Mouse (Mus musculus) left cerebral cortex, postnatal 36 days (tissue): ENCODE results near the gene Trmt61a. TPM values are rescaled to one million over a fixed set of nuclear protein-coding genes. Genes with fewer than 3 reads are reported as not detected.
A peak's percentile ranks its signal among the peaks of the same experiment; 100 is the strongest.

Source experiments
- DNase-seq, 2 experiments: peaks; one replicate each; pipeline ENCODE4 v3.0.0; 2021 to 2022; ENCODE audit warnings: low spot score in 2 of 2, mixed read lengths in 1 of 2
- intact Hi-C: fragments of 180-260 bp; cut with DNase I; formaldehyde crosslinking; loops from one replicate; pipeline ENCODE4 v1.15.1; 2025
- total RNA-seq, 2 experiments: library from RNA; stranded (reverse); gene quantifications; 2 replicates each; pipeline ENCODE4 v1.2.3; 2021

Gene Trmt61a
- total RNA-seq, 2 experiments from 2014 or later = 16.9 to 22.0 TPM

GRCm38 (mm10) chr12:111670976-111671375 is 6.9 kb upstream of the Trmt61a start:
- peak in 1 of 2 experiments; percentile 56 for DNase-seq
- intact Hi-C loops = loop anchor here (1.0 kb wide), 1 partner anchor 24 kb away; no protein-coding TSS in a partner anchor

GRCm38 (mm10) chr12:111671431-111671902 is 6.4 kb upstream of the Trmt61a start:
- intact Hi-C loops = loop anchor here (1.0 kb wide), 1 partner anchor 24 kb away; no protein-coding TSS in a partner anchor
- DNase-seq = peak; percentile 79 to 82

GRCm38 (mm10) chr12:111672176-111672575 is 5.7 kb upstream of the Trmt61a start, which contains the start of gene Ckb:
TSS of gene Ckb (minus strand) at chr12:111672338.
- intact Hi-C loops = no loop called here
- DNase-seq = peak; percentile 93 to 94

GRCm38 (mm10) chr12:111672581-111672980 is 5.3 kb upstream of the Trmt61a start:
- intact Hi-C loops = no loop called here
- DNase-seq = no peak

- intact Hi-C loops = no loop called here
- no peak for DNase-seq
These were observed 2.9 kb upstream of the Trmt61a start for GRCm38 (mm10) chr12:111674850-111675486.

GRCm38 (mm10) chr12:111675797-111676580 is 1.9 kb upstream of the Trmt61a start:
- DNase-seq = no peak
- intact Hi-C loops = no loop called here

GRCm38 (mm10) chr12:111677421-111677820 is 484 bp upstream of the Trmt61a start:
- peak in 1 of 2 experiments; percentile 42 for DNase-seq
- intact Hi-C loops = no loop called here

GRCm38 (mm10) chr12:111678670-111678933 is 697 bp downstream of the Trmt61a start:
- DNase-seq = no peak
- intact Hi-C loops = no loop called here

- intact Hi-C loops = no loop called here
These were observed 1.1 kb downstream of the Trmt61a start for GRCm38 (mm10) chr12:111678997-111679396.

GRCm38 (mm10) chr12:111680661-111681060 is 2.8 kb downstream of the Trmt61a start:
- intact Hi-C loops = no loop called here
- peak; percentile 40 to 62 for DNase-seq

More at GRCm38 (mm10) chr12:111678997-111679396, 1.1 kb downstream of the Trmt61a start:
- no peak for DNase-seq

- DNase-seq = no peak
- intact Hi-C loops = no loop called here
These were observed 3.4 kb downstream of the Trmt61a start for GRCm38 (mm10) chr12:111681305-111681704.

GRCm38 (mm10) chr12:111682003-111682402 is 4.1 kb downstream of the Trmt61a start:
- no peak for DNase-seq
- intact Hi-C loops = no loop called here

- no peak for DNase-seq
These were observed 4.9 kb downstream of the Trmt61a start for GRCm38 (mm10) chr12:111682806-111683205.

GRCm38 (mm10) chr12:111686390-111686789 is 8.5 kb downstream of the Trmt61a start:
- no peak for DNase-seq

More at GRCm38 (mm10) chr12:111682806-111683205, 4.9 kb downstream of the Trmt61a start:
- intact Hi-C loops = no loop called here

GRCm38 (mm10) chr12:111687350-111688068 is 9.6 kb downstream of the Trmt61a start:
- DNase-seq = peak; percentile 63 to 69
- intact Hi-C loops = no loop called here

More at GRCm38 (mm10) chr12:111686390-111686789, 8.5 kb downstream of the Trmt61a start:
- intact Hi-C loops = no loop called here

- DNase-seq = no peak
- intact Hi-C loops = no loop called here
These were observed 10.1 kb downstream of the Trmt61a start for GRCm38 (mm10) chr12:111688069-111688428.

- intact Hi-C loops = no loop called here
- no peak for DNase-seq
These were observed 11.5 kb downstream of the Trmt61a start for GRCm38 (mm10) chr12:111689426-111689825.

- intact Hi-C loops = no loop called here
- peak in 1 of 2 experiments; percentile 37 for DNase-seq
These were observed 13.5 kb downstream of the Trmt61a start for GRCm38 (mm10) chr12:111691346-111691872.

- DNase-seq = no peak
- intact Hi-C loops = no loop called here
These were observed 15.0 kb downstream of the Trmt61a start for GRCm38 (mm10) chr12:111692899-111693298.
